ENCODE assay signal across 9 mouse cellular contexts in the genomic region with DNA sequence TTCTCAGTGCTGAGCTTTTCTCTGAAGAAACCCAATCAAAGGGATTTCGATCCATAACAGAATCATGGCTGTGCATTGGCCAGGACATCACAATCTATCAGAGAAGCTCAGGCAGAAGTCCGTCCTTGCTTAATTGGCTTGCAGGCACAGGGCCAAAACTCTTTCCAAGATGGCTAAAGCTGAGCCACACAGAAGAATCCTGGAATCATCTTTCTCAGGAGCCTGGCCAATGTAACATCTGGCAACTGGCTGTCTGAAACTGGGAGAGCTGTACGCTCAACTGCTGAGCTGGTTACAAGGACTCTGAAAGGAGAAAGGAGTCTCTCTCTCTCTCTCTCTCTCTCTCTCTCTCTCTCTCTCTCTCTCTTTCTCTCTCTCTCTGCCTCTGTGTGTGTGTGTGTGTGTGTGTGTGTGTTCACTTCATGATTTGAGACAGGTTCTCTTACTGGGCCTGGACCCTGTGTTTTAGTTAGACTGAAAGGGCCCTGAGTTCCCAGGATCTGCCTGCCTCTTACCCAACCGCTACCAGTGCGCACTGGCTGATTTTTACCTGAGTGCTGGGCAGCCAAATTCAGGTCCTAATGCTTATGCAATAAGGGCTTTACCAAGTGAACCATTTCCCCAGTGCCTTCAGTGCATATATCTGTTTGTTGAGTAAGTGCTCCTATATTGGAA.
DNase-seq lines count a peak whose midpoint lies in the region; ATAC-seq and TF ChIP-seq lines count a peak whose summit lies in the region.
"Had no signal": no experiment of that assay in that cellular context is flagged by ENCODE, and none has a peak within 500 bp of the region (broad histone marks: within the 10 kb centered on the region; RNA-seq: fewer than 3 reads in every experiment).

No protein-coding gene starts in this region.

- ATAC-seq in kidney, embryonic 16.5 days (ENCODE audit: low FRiP score, low TSS enrichment) = no peak
- ATAC-seq in forebrain, embryonic 16.5 days = peak; percentile 49; the same call in 1 of the 2 replicates

- no peak for TF ChIP-seq CTCF in kidney, adult 2 months (conservative IDR thresholded peaks at IDR 0.05; ENCODE audit: insufficient read depth, insufficient read length, low read depth, low read length)
- TF ChIP-seq CTCF in heart, adult 2 months (IDR thresholded peaks at IDR 0.05) = no peak

- no peak overlapping the region for H3K4me2 ChIP-seq in kidney, embryonic 16.5 days (replicated peaks; ENCODE audit: low read depth, low read length)
- no peak overlapping the region for H3K4me2 ChIP-seq in forebrain, embryonic 16.5 days (ENCODE audit: low read length)
- H3K4me2 ChIP-seq: liver, embryonic 15.5 days had no signal

- H3K4me1 ChIP-seq in kidney, adult 2 months (ENCODE audit: control insufficient read depth, insufficient read depth, low read length) = no peaks in the 10 kb centered on the region
- no peaks in the 10 kb centered on the region for H3K4me1 ChIP-seq in kidney, embryonic 16.5 days (ENCODE audit: insufficient read depth, low read length)
- H3K4me1 ChIP-seq in forebrain, embryonic 16.5 days (replicated peaks; ENCODE audit: control insufficient read depth, insufficient read depth, low read length) = peaks cover 8% of the 10 kb centered on the region; the same call in 1 of the 2 replicates
- peaks cover 3% of the 10 kb centered on the region; the same call in 1 of the 2 replicates for H3K4me1 ChIP-seq in heart, adult 2 months (ENCODE audit: control insufficient read depth, insufficient read depth, low read length)
- H3K4me1 ChIP-seq: liver, embryonic 15.5 days had no signal

- 85% methylated on average over 5 of the region's 5 CpGs for WGBS in kidney, adult 2 months
- WGBS in kidney, embryonic 16.5 days = 82% methylated on average over 5 of the region's 5 CpGs
- 70% methylated on average over 5 of the region's 5 CpGs for WGBS in forebrain, embryonic 16.5 days
- 69% methylated on average over 5 of the region's 5 CpGs for WGBS in heart, adult 2 months

- H3K9me3 ChIP-seq in kidney, embryonic 16.5 days (ENCODE audit: low read length) = no peaks in the 10 kb centered on the region
- H3K9me3 ChIP-seq in forebrain, embryonic 16.5 days (ENCODE audit: control insufficient read depth, low read length) = no peaks in the 10 kb centered on the region
- H3K9me3 ChIP-seq: liver, embryonic 15.5 days had no signal

- H3K4me3 ChIP-seq in kidney, adult 2 months (ENCODE audit: insufficient read depth, low read depth, low read length) = no peak overlapping the region
- H3K4me3 ChIP-seq in kidney, embryonic 16.5 days (ENCODE audit: low read length) = no peak overlapping the region
- H3K4me3 ChIP-seq in forebrain, embryonic 16.5 days (replicated peaks; ENCODE audit: low read length) = no peak overlapping the region
- H3K4me3 ChIP-seq in heart, adult 2 months = no peak overlapping the region
- H3K4me3 ChIP-seq: liver, embryonic 15.5 days had no signal

- H3K9ac ChIP-seq in kidney, embryonic 16.5 days (replicated peaks; ENCODE audit: low read length) = no peak overlapping the region
- no peak overlapping the region for H3K9ac ChIP-seq in forebrain, embryonic 16.5 days (replicated peaks; ENCODE audit: low read depth, low read length)
- H3K9ac ChIP-seq in heart, adult 2 months (ENCODE audit: low read depth, low read length) = no peak overlapping the region
- H3K9ac ChIP-seq: liver, embryonic 15.5 days had no signal

- no peaks in the 10 kb centered on the region for H3K79me2 ChIP-seq in heart, adult 2 months (replicated peaks; ENCODE audit: control insufficient read depth, insufficient read depth, low read length)

- no peak overlapping the region for H3K27ac ChIP-seq in kidney, adult 2 months (ENCODE audit: insufficient read depth, low read depth, low read length)
- no peak overlapping the region for H3K27ac ChIP-seq in kidney, embryonic 16.5 days (ENCODE audit: low read length)
- H3K27ac ChIP-seq in forebrain, embryonic 16.5 days (ENCODE audit: low read length) = no peak overlapping the region
- H3K27ac ChIP-seq in heart, adult 2 months = no peak overlapping the region
- H3K27ac ChIP-seq: liver, embryonic 15.5 days had no signal

- no peaks in the 10 kb centered on the region; the same call in 1 of the 2 replicates for H3K27me3 ChIP-seq in kidney, adult 2 months (replicated peaks; ENCODE audit: control insufficient read depth, insufficient read depth, low read length)
- no peaks in the 10 kb centered on the region for H3K27me3 ChIP-seq in kidney, embryonic 16.5 days (ENCODE audit: insufficient read depth, low read length)
- H3K27me3 ChIP-seq in forebrain, embryonic 16.5 days (replicated peaks; ENCODE audit: control insufficient read depth, insufficient read depth, low read length) = no peaks in the 10 kb centered on the region
- no peaks in the 10 kb centered on the region for H3K27me3 ChIP-seq in heart, adult 2 months (ENCODE audit: control insufficient read depth, insufficient read depth, low read length)
- H3K27me3 ChIP-seq: liver, embryonic 15.5 days had no signal

- TF ChIP-seq POLR2A in kidney, adult 2 months (IDR thresholded peaks at IDR 0.05; ENCODE audit: low read depth, low read length) = no peak
- TF ChIP-seq POLR2A in heart, adult 2 months (IDR thresholded peaks at IDR 0.05; ENCODE audit: insufficient read depth, low read depth, low read length) = no peak

- intact Hi-C loops in heart, adult 2 months (cut with DNase I) = loop anchor here (5.0 kb wide), 1 partner anchor 53 kb away; no protein-coding TSS in a partner anchor
- intact Hi-C loops in left cerebral cortex, postnatal 36 days (cut with DNase I) = no loop called here

- no peaks in the 10 kb centered on the region for H3K36me3 ChIP-seq in kidney, adult 2 months (ENCODE audit: control insufficient read depth, insufficient read depth, low read length)
- no peaks in the 10 kb centered on the region for H3K36me3 ChIP-seq in kidney, embryonic 16.5 days (ENCODE audit: insufficient read depth, low read length)
- H3K36me3 ChIP-seq in forebrain, embryonic 16.5 days (ENCODE audit: control insufficient read depth, insufficient read depth) = no peaks in the 10 kb centered on the region
- peaks cover 3% of the 10 kb centered on the region; the same call in 1 of the 2 replicates for H3K36me3 ChIP-seq in heart, adult 2 months (ENCODE audit: control insufficient read depth, insufficient read depth, low read length)
- H3K36me3 ChIP-seq: liver, embryonic 15.5 days had no signal

- no peak for TF ChIP-seq EP300 in heart, adult 2 months (IDR thresholded peaks at IDR 0.05; ENCODE audit: insufficient read depth, low read depth, low read length)

- DNase-seq in kidney, adult 2 months = peak; percentile 8
- peak; percentile 51 to 59 for DNase-seq in heart, adult 2 months
- peak; percentile 68 for DNase-seq in lung, postnatal 36 days
- DNase-seq in thymus, postnatal 36 days = no peak
- DNase-seq in left cerebral cortex, postnatal 36 days (ENCODE audit: low spot score in 2 of 2) = no peak
- DNase-seq in B cell, adult 2 months = no peak

Comparison
In these comparisons a context has a peak if more than half of its experiments do, and no peak if none do; other contexts are left out.
1. DNase-seq: peak in kidney, adult 2 months (single experiment), heart, adult 2 months (2 of 2) and lung, postnatal 36 days (single experiment); none in thymus, postnatal 36 days (0 of 2), left cerebral cortex, postnatal 36 days (0 of 2) and B cell, adult 2 months (0 of 2).